Mouse (Mus musculus) erythroblast, embryonic 14.5 days (primary cell): ENCODE data around the gene Grid1. TPM values are rescaled to one million over a fixed set of nuclear protein-coding genes. Genes with fewer than 3 reads are reported as not detected.

ENCODE experiments used
- H3K27me3 ChIP-seq: 2 replicates; pipeline ENCODE4 v1.6.1; 2012; ENCODE audit warnings: inconsistent platforms; ENCODE audit not compliant: control insufficient read depth
- H3K36me3 ChIP-seq: 2 replicates; pipeline ENCODE4 v1.6.1; 2012; ENCODE audit warnings: mild to moderate bottlenecking, inconsistent platforms; ENCODE audit not compliant: control insufficient read depth
- H3K4me1 ChIP-seq: 2 replicates; pipeline ENCODE4 v1.6.1; 2012; ENCODE audit warnings: inconsistent platforms; ENCODE audit not compliant: control insufficient read depth
- H3K4me3 ChIP-seq: replicated peaks from 2 replicates; pipeline ENCODE3; 2012; ENCODE audit warnings: moderate library complexity, mild to moderate bottlenecking, inconsistent platforms
- H3K9me3 ChIP-seq: 2 replicates; pipeline ENCODE4 v1.6.1; 2012; ENCODE audit warnings: low read length, inconsistent platforms, mixed read lengths; ENCODE audit not compliant: control insufficient read depth
- GATA1 ChIP-seq: IDR thresholded peaks from 2 replicates; pipeline ENCODE4 v1.6.1; 2012; ENCODE audit warnings: low read length, inconsistent platforms, mixed read lengths
- TAL1 ChIP-seq: IDR thresholded peaks from 3 replicates; pipeline ENCODE4 v1.6.1; 2012; ENCODE audit warnings: low read length, inconsistent platforms, mixed read lengths
- polyA plus RNA-seq: library from polyadenylated mRNA; stranded (reverse); fragments of >175 nt; gene quantifications from 2 replicates; pipeline ENCODE4 v1.2.3, GENCODE M21; 2012

Gene Grid1
- polyA plus RNA-seq, 1 experiment: not detected

- H3K4me3 ChIP-seq: no peak overlapping the region
- no peaks in the 10 kb centered on the region for H3K4me1 ChIP-seq
- no peak for TF ChIP-seq TAL1
- TF ChIP-seq GATA1: no peak
- H3K27me3 ChIP-seq: no peaks in the 10 kb centered on the region; the same call in 1 of the 2 replicates
- no peaks in the 10 kb centered on the region for H3K36me3 ChIP-seq
- no peaks in the 10 kb centered on the region for H3K9me3 ChIP-seq
These were observed 76.5 kb downstream of the Grid1 start for GRCm38 (mm10) chr14:34896253-34896982.

- TF ChIP-seq GATA1 (no peak), TAL1 (no peak)
- H3K4me3 ChIP-seq: no peak overlapping the region
- no peaks in the 10 kb centered on the region for H3K4me1 ChIP-seq
- no peaks in the 10 kb centered on the region for H3K27me3 ChIP-seq
- no peaks in the 10 kb centered on the region for H3K36me3 ChIP-seq
- H3K9me3 ChIP-seq: no peaks in the 10 kb centered on the region
These were observed 83.9 kb downstream of the Grid1 start for GRCm38 (mm10) chr14:34903854-34904253.

GRCm38 (mm10) chr14:34905697-34906096, 85.8 kb downstream of the Grid1 start:
- no peaks in the 10 kb centered on the region for H3K9me3 ChIP-seq
- H3K4me3 ChIP-seq: no peak overlapping the region
- TF ChIP-seq GATA1: no peak
- no peak for TF ChIP-seq TAL1
- H3K4me1 ChIP-seq: no peaks in the 10 kb centered on the region
- H3K27me3 ChIP-seq: no peaks in the 10 kb centered on the region
- H3K36me3 ChIP-seq: no peaks in the 10 kb centered on the region

GRCm38 (mm10) chr14:34908366-34908765, 88.5 kb downstream of the Grid1 start:
- Histone ChIP-seq H3K9me3 (no peaks in the 10 kb centered on the region), H3K4me3 (no peak overlapping the region), H3K27me3 (no peaks in the 10 kb centered on the region), H3K4me1 (no peaks in the 10 kb centered on the region), H3K36me3 (no peaks in the 10 kb centered on the region)
- TF ChIP-seq TAL1 (no peak), GATA1 (no peak)

GRCm38 (mm10) chr14:34908804-34909203, 88.9 kb downstream of the Grid1 start:
- TF ChIP-seq GATA1: no peak
- TF ChIP-seq TAL1: no peak

GRCm38 (mm10) chr14:34916315-34916714, 96.4 kb downstream of the Grid1 start:
- H3K36me3 ChIP-seq: no peaks in the 10 kb centered on the region
- no peaks in the 10 kb centered on the region for H3K4me1 ChIP-seq
- no peaks in the 10 kb centered on the region for H3K9me3 ChIP-seq
- TF ChIP-seq TAL1 (no peak), GATA1 (no peak)
- no peak overlapping the region for H3K4me3 ChIP-seq
- no peaks in the 10 kb centered on the region for H3K27me3 ChIP-seq

More at GRCm38 (mm10) chr14:34908804-34909203, 88.9 kb downstream of the Grid1 start:
- H3K36me3 ChIP-seq: no peaks in the 10 kb centered on the region
- no peaks in the 10 kb centered on the region for H3K27me3 ChIP-seq
- H3K4me1 ChIP-seq: no peaks in the 10 kb centered on the region
- no peaks in the 10 kb centered on the region for H3K9me3 ChIP-seq
- no peak overlapping the region for H3K4me3 ChIP-seq

- TF ChIP-seq TAL1: no peak
- H3K27me3 ChIP-seq: no peaks in the 10 kb centered on the region
- H3K9me3 ChIP-seq: no peaks in the 10 kb centered on the region
- no peak overlapping the region for H3K4me3 ChIP-seq
- no peaks in the 10 kb centered on the region for H3K4me1 ChIP-seq
- no peaks in the 10 kb centered on the region for H3K36me3 ChIP-seq
These were observed 97.2 kb downstream of the Grid1 start for GRCm38 (mm10) chr14:34917111-34917510.

- no peaks in the 10 kb centered on the region for H3K36me3 ChIP-seq
- H3K4me1 ChIP-seq: no peaks in the 10 kb centered on the region
- no peak overlapping the region for H3K4me3 ChIP-seq
- TF ChIP-seq GATA1 (no peak), TAL1 (no peak)
- no peaks in the 10 kb centered on the region for H3K9me3 ChIP-seq
- H3K27me3 ChIP-seq: no peaks in the 10 kb centered on the region
These were observed 99.3 kb downstream of the Grid1 start for GRCm38 (mm10) chr14:34919221-34919620.

GRCm38 (mm10) chr14:34921265-34921664, 101.4 kb downstream of the Grid1 start:
- TF ChIP-seq TAL1 (no peak), GATA1 (no peak)
- Histone ChIP-seq H3K4me3 (no peak overlapping the region), H3K36me3 (no peaks in the 10 kb centered on the region), H3K4me1 (no peaks in the 10 kb centered on the region), H3K9me3 (no peaks in the 10 kb centered on the region), H3K27me3 (no peaks in the 10 kb centered on the region)

- no peaks in the 10 kb centered on the region for H3K9me3 ChIP-seq
- TF ChIP-seq TAL1 (no peak), GATA1 (no peak)
- no peak overlapping the region for H3K4me3 ChIP-seq
- no peaks in the 10 kb centered on the region for H3K4me1 ChIP-seq
- no peaks in the 10 kb centered on the region for H3K36me3 ChIP-seq
- H3K27me3 ChIP-seq: no peaks in the 10 kb centered on the region
These were observed 105.1 kb downstream of the Grid1 start for GRCm38 (mm10) chr14:34925021-34925420.
